Mouse (Mus musculus) neutrophil, adult 5-6 weeks (primary cell): Measurements from ENCODE around the gene Cd55b. TPM values are rescaled to one million over a fixed set of nuclear protein-coding genes. Genes with fewer than 3 reads are reported as not detected.

Source experiments
- ATAC-seq: fragments of 151-379, 151-347 bp; 2 replicates; pipeline ENCODE4 v1.8.0; 2017; ENCODE audit warnings: mild to moderate bottlenecking, moderate TSS enrichment; ENCODE audit not compliant: insufficient number of reproducible peaks, poor library complexity, low FRiP score, severe bottlenecking; ENCODE audit errors: extremely low read depth
- total RNA-seq: library from RNA; stranded (forward); fragments of 200-1000 nt; gene quantifications from 2 replicates; pipeline ENCODE4 v1.2.3, GENCODE M21; 2017

Cd55b gene
- total RNA-seq, 1 experiment from 2014 or later, result 2.9 TPM

- no peak for ATAC-seq
Measured at GRCm38 (mm10) chr1:130371291-130371690, 51.5 kb downstream of the Cd55b start.

GRCm38 (mm10) chr1:130350077-130350635 is 72.7 kb downstream of the Cd55b start:
- ATAC-seq, result no peak

GRCm38 (mm10) chr1:130342429-130342828 is 80.4 kb downstream of the Cd55b start:
- ATAC-seq, result no peak

Other genes with a start within 250 kb of the Cd55b start
- gene Cd55, start 39.7 kb upstream of the Cd55b start, total RNA-seq, result 936 and 1,057 TPM in 2 replicates
- not detected in 2 replicates for gene Zp3r, start 206.6 kb upstream of the Cd55b start, total RNA-seq
- gene C4bp, start 238.6 kb upstream of the Cd55b start, total RNA-seq, result 0.12 TPM in 1 of 2 replicates, not detected in the other